Mouse (Mus musculus) kidney, adult 2 months (tissue): Measurements from ENCODE around the gene Scd4.

Experiments
- CTCF ChIP-seq: fragments of 200-500 bp; conservative IDR thresholded peaks from 2 replicates; pipeline ENCODE4 v1.5.1; 2011; ENCODE audit warnings: low read depth, mild to moderate bottlenecking, control low read depth, low read length, moderate library complexity, mixed read lengths; ENCODE audit not compliant: insufficient read depth, insufficient read length
- POLR2A ChIP-seq: fragments of 200-500 bp; IDR thresholded peaks from one replicate; pipeline ENCODE4 v1.6.1; 2011; ENCODE audit warnings: low read depth, low read length, control low read depth

DNA sequence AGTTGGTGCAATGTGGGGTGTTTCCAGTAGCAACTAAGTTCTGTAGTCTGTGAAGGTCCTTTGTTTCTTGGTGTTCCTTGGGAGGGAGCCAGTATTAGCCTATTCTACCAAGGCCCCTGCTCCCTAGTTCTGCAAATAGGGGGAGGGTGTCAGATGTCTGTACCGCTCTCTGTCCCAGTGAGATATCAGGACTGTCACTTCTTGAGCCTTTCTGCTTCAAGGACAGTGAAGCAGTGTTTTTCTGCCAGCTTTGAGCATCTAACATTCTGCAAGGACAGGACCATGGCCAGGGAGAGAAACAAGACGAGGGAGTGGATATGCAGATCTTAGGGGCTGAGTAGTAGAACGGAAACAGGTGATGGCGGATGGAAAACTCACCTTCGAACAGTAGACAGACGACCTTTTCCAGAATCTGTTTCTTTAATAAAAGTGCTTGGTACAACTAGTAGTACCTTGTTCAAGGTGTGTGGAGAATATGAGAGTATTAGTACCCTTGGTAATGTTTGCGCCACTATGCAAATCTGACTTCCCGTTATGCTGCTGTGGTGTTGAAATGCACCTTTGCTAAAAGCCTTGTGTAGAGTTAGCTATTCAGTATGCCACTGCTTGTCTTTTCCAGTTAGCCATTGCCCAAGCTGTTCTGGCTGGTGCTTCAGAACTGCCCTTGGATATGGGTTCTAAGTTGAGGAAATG, 35.7 kb upstream of the Scd4 start:
- TF ChIP-seq POLR2A: no peak
- TF ChIP-seq CTCF: no peak
